Mouse (Mus musculus) myocyte (in vitro differentiated cells): Measurements from ENCODE around the gene Letm1. TPM values are rescaled to one million over a fixed set of nuclear protein-coding genes. Genes with fewer than 3 reads are reported as not detected.

ENCODE experiments used
- H3K27me3 ChIP-seq: one replicate; pipeline ENCODE4 v1.6.1; 2011; ENCODE audit not compliant: control insufficient read depth, insufficient read depth, insufficient read length
- H3K36me3 ChIP-seq: one replicate; pipeline ENCODE4 v1.6.1; 2011; ENCODE audit not compliant: control insufficient read depth, insufficient read depth
- H3K4me2 ChIP-seq: one replicate; pipeline ENCODE4 v1.6.1; 2011; ENCODE audit warnings: low read depth, control low read depth
- H3K4me3 ChIP-seq: one replicate; pipeline ENCODE4 v1.5.1; 2011; ENCODE audit warnings: mild to moderate bottlenecking, control low read depth, moderate library complexity
- H3K79me2 ChIP-seq: one replicate; pipeline ENCODE4 v1.6.1; 2011; ENCODE audit not compliant: control insufficient read depth, insufficient read depth
- H3ac ChIP-seq: one replicate; pipeline ENCODE4 v1.6.1; 2011; ENCODE audit not compliant: control insufficient read depth, insufficient read length
- CEBPB ChIP-seq: IDR thresholded peaks from 2 replicates; pipeline ENCODE4 v1.6.1; 2011; ENCODE audit warnings: mild to moderate bottlenecking, moderate library complexity; ENCODE audit not compliant: poor library complexity, insufficient read depth, severe bottlenecking
- E2F4 ChIP-seq: IDR thresholded peaks from one replicate; pipeline ENCODE4 v1.6.1; 2011; ENCODE audit warnings: mild to moderate bottlenecking, control low read depth, moderate library complexity; ENCODE audit not compliant: insufficient read depth
- MAX ChIP-seq: IDR thresholded peaks from one replicate; pipeline ENCODE4 v1.6.1; 2011; ENCODE audit warnings: low read depth, mild to moderate bottlenecking, control low read depth
- MYOD1 ChIP-seq, 3 experiments: IDR thresholded peaks; one replicate each; pipeline ENCODE4 v1.6.1; 2011; ENCODE audit warnings: control low read depth in 2 of 3, low read depth in 2 of 3, mild to moderate bottlenecking in 2 of 3, moderate library complexity in 1 of 3; ENCODE audit not compliant: insufficient read length in 2 of 3, control insufficient read depth in 1 of 3
- MYOG ChIP-seq, 3 experiments: IDR thresholded peaks; one replicate each; pipeline ENCODE4 v1.6.1; 2011; ENCODE audit warnings: control low read depth in 2 of 3, low read depth in 2 of 3, mild to moderate bottlenecking in 2 of 3; ENCODE audit not compliant: insufficient read length in 2 of 3, control insufficient read depth in 1 of 3, insufficient read depth in 1 of 3
- POLR2A ChIP-seq: IDR thresholded peaks from one replicate; pipeline ENCODE4 v1.6.1; 2011; ENCODE audit warnings: low read depth, mild to moderate bottlenecking, control low read depth, moderate library complexity; ENCODE audit not compliant: insufficient read length
- POLR2AphosphoS2 ChIP-seq: IDR thresholded peaks from one replicate; pipeline ENCODE4 v1.6.1; 2011; ENCODE audit warnings: low read depth, control low read depth; ENCODE audit not compliant: insufficient read length
- REST ChIP-seq: IDR thresholded peaks from one replicate; pipeline ENCODE4 v1.6.1; 2011; ENCODE audit warnings: mild to moderate bottlenecking, control low read depth, moderate library complexity; ENCODE audit not compliant: insufficient read depth, insufficient read length
- SRF ChIP-seq: IDR thresholded peaks from one replicate; pipeline ENCODE4 v1.6.1; 2011; ENCODE audit warnings: low read depth; ENCODE audit not compliant: control insufficient read depth, insufficient read length
- TCF12 ChIP-seq: IDR thresholded peaks from one replicate; pipeline ENCODE4 v1.6.1; 2011; ENCODE audit warnings: mild to moderate bottlenecking, control low read depth; ENCODE audit not compliant: poor library complexity, insufficient read depth, severe bottlenecking
- TCF3 ChIP-seq: IDR thresholded peaks from one replicate; pipeline ENCODE4 v1.6.1; 2011; ENCODE audit warnings: low read depth, control low read depth; ENCODE audit not compliant: insufficient read length
- USF1 ChIP-seq: IDR thresholded peaks from one replicate; pipeline ENCODE4 v1.6.1; 2011; ENCODE audit warnings: low read depth, mild to moderate bottlenecking, control low read depth, moderate library complexity
- polyA plus RNA-seq: library from polyadenylated mRNA; unstranded; fragments of >200 nt; fragmentation: generic; extraction: Trizol; gene quantifications from one replicate; pipeline ENCODE4 v1.2.1, GENCODE M21; 2012; ENCODE audit warnings: missing spikeins

The Letm1 gene
- polyA plus RNA-seq, 1 experiment, result 29.2 TPM

DNA sequence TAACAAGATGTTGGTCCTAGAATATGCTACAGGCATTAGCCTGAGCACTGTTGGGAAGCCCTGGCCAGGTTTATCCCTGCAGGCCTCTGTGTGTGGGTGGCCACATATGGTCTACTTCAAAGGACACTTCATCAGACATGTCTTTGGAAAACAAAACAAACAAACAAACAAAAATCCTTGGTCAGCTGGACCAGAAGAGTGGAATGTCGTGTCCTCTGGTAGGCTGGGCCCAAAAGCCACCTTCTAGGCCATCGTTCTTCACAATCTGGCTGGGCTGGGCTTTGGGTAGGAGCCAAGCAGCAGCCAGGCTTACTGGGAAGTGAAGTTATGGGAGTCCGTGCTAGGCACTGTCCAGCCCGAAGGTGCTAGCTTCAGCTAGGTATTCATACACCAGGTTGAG, 75.5 kb downstream of the Letm1 start:
- TF ChIP-seq CEBPB (no peak), POLR2A (no peak), MYOG (IDR thresholded peaks at IDR 0.05; ENCODE audit: control insufficient read depth in 1 of 3, insufficient read depth in 1 of 3, insufficient read length in 2 of 3, low read depth in 2 of 3) (no peak), POLR2AphosphoS2 (no peak), TCF3 (no peak), MAX (no peak), MYOD1 (IDR thresholded peaks at IDR 0.05; ENCODE audit: control insufficient read depth in 1 of 3, insufficient read length in 2 of 3, low read depth in 2 of 3) (no peak), REST (no peak), TCF12 (no peak), E2F4 (no peak), SRF (no peak), USF1 (no peak)
- Histone ChIP-seq H3K79me2 (no peaks in the 10 kb centered on the region), H3K27me3 (peaks cover 59% of the 10 kb centered on the region), H3K4me3 (no peak overlapping the region), H3K4me2 (no peak overlapping the region), H3ac (no peak overlapping the region), H3K36me3 (no peaks in the 10 kb centered on the region)

DNA sequence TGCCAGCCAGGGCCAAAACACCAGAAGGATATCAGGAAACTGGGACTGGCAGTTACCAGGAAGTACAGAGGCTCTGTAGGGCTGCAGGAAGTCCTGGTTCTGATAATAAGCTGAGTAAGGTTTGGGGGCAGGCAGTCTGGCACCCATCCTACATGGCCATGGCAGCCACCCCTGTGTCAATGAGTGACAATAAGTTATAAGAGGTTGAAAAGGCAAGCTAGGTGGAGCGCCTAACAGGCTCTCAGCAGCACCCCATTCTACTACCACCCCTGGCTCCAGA, 76.3 kb downstream of the Letm1 start:
- Histone ChIP-seq H3K79me2 (no peaks in the 10 kb centered on the region), H3K36me3 (no peaks in the 10 kb centered on the region), H3K4me2 (no peak overlapping the region), H3K27me3 (peaks cover 65% of the 10 kb centered on the region), H3K4me3 (no peak overlapping the region), H3ac (no peak overlapping the region)
- TF ChIP-seq MAX, result no peak
- TF ChIP-seq MYOG (IDR thresholded peaks at IDR 0.05; ENCODE audit: control insufficient read depth in 1 of 3, insufficient read depth in 1 of 3, insufficient read length in 2 of 3, low read depth in 2 of 3), result no peak
- no peak for TF ChIP-seq POLR2A

DNA sequence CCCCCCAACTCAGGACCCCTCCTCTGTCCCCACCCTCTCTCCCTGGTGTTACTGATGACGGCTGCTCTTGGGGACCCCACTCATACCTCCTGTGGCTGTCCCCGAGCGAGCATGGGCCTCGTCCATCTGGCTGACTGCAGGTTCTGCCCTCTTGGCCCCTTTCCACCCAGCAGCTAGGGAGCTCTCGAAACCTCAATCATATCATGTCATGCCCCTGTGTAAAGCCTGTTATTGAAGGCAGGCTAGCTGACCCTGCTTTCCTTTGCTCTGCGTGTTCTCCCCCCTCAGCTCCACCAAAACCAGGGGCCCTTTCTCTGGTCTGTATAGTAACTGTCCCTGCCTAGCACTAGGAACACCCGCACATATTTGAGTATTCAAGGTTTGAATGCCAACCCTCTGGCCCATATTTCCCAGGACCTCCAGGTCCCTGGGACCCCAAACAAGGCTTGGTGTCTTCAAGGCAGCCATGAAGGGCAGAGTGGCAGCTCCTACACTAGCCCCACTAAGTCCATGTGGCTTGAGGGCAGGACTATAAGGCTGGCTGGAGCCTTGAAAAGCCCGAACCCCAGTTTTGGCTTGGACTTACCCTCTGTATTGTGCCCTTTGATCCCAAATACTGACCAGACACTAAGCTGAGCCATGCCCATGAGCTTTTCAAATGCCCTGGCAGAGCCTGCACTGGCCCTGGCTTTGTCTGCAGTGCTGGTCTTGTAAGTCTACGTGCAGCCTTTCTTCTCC, 76.8 kb downstream of the Letm1 start:
- no peak for TF ChIP-seq USF1
- TF ChIP-seq TCF12, result no peak
- no peak for TF ChIP-seq POLR2A
- TF ChIP-seq MYOG (IDR thresholded peaks at IDR 0.05; ENCODE audit: control insufficient read depth in 1 of 3, insufficient read depth in 1 of 3, insufficient read length in 2 of 3, low read depth in 2 of 3), result no peak
- no peak for TF ChIP-seq E2F4
- TF ChIP-seq TCF3, result no peak
- no peak for TF ChIP-seq MYOD1 (IDR thresholded peaks at IDR 0.05; ENCODE audit: control insufficient read depth in 1 of 3, insufficient read length in 2 of 3, low read depth in 2 of 3)
- Histone ChIP-seq H3K36me3 (no peaks in the 10 kb centered on the region), H3ac (no peak overlapping the region), H3K79me2 (no peaks in the 10 kb centered on the region), H3K4me2 (no peak overlapping the region), H3K27me3 (peaks cover 67% of the 10 kb centered on the region), H3K4me3 (no peak overlapping the region)

DNA sequence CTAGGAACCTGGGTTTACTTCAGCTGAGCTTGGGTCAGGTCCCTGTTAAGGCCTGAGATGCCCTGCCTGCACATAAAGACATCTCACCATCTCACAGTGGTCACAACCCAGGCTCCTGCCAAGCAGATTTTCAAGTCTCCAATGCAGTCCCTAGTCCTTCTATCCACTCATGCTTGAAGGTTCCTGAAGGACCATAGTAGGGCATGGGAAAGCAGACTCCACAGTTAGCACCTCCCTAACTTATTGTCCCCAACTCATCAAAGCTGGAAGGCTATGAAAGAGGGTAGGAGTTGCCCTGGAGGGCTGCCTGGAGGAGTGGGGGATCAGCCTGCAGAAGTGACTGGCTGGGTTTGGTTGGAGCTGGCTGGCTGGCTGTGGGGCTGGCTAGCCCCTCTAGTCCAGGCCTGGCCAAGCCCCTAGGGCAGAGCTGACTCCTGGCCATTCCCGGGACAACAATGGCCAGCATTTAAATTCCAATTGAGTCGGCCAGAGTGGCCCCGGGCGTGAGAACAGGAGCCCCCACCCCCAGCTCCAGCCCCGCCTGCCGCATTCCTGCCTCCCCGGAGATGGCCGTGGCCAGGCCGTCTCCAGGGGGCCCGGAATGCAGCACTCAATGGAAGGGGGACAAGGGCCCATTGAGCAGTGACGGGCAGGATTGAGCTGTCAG, 77.5 kb downstream of the Letm1 start:
- no peak overlapping the region for H3ac ChIP-seq
- no peaks in the 10 kb centered on the region for H3K79me2 ChIP-seq
- H3K4me2 ChIP-seq, result no peak overlapping the region
- H3K36me3 ChIP-seq, result no peaks in the 10 kb centered on the region
- no peak overlapping the region for H3K4me3 ChIP-seq
- no peak for TF ChIP-seq REST
- TF ChIP-seq MAX, result no peak
- no peak for TF ChIP-seq MYOG (IDR thresholded peaks at IDR 0.05; ENCODE audit: control insufficient read depth in 1 of 3, insufficient read depth in 1 of 3, insufficient read length in 2 of 3, low read depth in 2 of 3)
- TF ChIP-seq TCF12, result no peak
- no peak for TF ChIP-seq MYOD1 (IDR thresholded peaks at IDR 0.05; ENCODE audit: control insufficient read depth in 1 of 3, insufficient read length in 2 of 3, low read depth in 2 of 3)
- no peak for TF ChIP-seq POLR2AphosphoS2
- no peak for TF ChIP-seq USF1
- TF ChIP-seq TCF3, result no peak
- TF ChIP-seq CEBPB, result no peak
- TF ChIP-seq SRF, result no peak
- TF ChIP-seq POLR2A, result no peak
- TF ChIP-seq E2F4, result no peak
- peaks cover 68% of the 10 kb centered on the region for H3K27me3 ChIP-seq

DNA sequence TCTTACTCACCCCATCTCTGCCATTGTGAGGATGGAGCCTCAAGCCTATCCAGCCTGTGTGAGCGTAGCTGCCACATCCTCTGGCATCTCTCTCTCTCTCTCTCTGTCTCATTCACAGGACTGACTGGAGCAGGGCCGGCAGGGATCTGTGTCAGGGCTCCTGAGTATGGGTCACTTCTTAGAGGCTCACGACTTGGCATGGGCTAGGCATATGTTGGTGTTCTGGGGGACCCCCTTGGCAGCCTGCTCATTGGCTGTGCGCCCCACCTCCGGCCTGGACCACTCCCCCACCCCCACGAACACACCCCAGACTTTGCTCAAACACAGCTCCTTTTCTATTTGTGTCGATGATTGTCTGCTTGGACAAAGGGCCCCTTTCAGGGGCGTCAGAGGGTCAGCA, 78.6 kb downstream of the Letm1 start:
- H3ac ChIP-seq, result no peak overlapping the region
- TF ChIP-seq POLR2AphosphoS2 (no peak), MYOD1 (IDR thresholded peaks at IDR 0.05; ENCODE audit: control insufficient read depth in 1 of 3, insufficient read length in 2 of 3, low read depth in 2 of 3) (no peak), USF1 (no peak), POLR2A (no peak), E2F4 (no peak), TCF12 (no peak), CEBPB (no peak), REST (no peak), TCF3 (no peak), MYOG (IDR thresholded peaks at IDR 0.05; ENCODE audit: control insufficient read depth in 1 of 3, insufficient read depth in 1 of 3, insufficient read length in 2 of 3, low read depth in 2 of 3) (no peak), SRF (no peak), MAX (no peak)
- no peaks in the 10 kb centered on the region for H3K36me3 ChIP-seq
- peaks cover 74% of the 10 kb centered on the region for H3K27me3 ChIP-seq
- H3K79me2 ChIP-seq, result no peaks in the 10 kb centered on the region
- no peak overlapping the region for H3K4me3 ChIP-seq
- H3K4me2 ChIP-seq, result no peak overlapping the region
